Mouse (Mus musculus): ENCODE results near the gene Kcnab2. TPM values are rescaled to one million over a fixed set of nuclear protein-coding genes. Genes with fewer than 3 reads are reported as not detected.
A peak's percentile ranks its signal among the peaks of the same experiment; 100 is the strongest.

Gene Kcnab2
- total and polyA plus RNA-seq, 3 experiments: 82.9 to 118 TPM; not detected in 1

DNA sequence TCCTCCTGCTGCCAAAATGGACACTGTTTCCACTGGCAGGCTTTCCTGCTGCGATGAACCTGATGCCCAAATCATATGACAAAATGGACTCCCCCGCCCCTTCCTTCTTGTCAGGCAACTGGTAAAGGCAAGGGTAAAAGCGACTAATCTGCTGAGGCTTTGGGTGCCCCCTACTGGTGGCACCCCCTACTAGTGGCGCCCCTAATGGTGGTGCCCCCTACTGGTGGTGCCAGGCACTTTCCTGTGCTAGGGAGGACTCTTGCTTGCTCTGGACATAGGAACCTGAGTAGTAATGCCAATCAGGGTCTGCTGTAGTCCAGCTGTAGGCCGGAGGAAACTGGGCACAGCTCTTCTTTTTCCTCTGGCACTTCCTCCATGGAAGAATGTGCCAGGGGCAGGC lies 45.4 kb downstream of the Kcnab2 start:
- TF ChIP-seq ZNF384 (IDR thresholded peaks at IDR 0.05; ENCODE audit: low read depth, low read length) (no peak), GATA1 (IDR thresholded peaks at IDR 0.05; ENCODE audit: low read depth, low read length) (no peak), USF2 (IDR thresholded peaks at IDR 0.05; ENCODE audit: borderline replicate concordance in 1 of 2, insufficient read depth in 1 of 2, low read depth in 1 of 2, low read length in 2 of 2) (no peak), RAD21 (IDR thresholded peaks at IDR 0.05; ENCODE audit: low read depth, low read length) (peak; percentile 12), CTCF (IDR thresholded peaks at IDR 0.05 in 2 of 3, conservative IDR thresholded peaks at IDR 0.05 in 1 of 3; ENCODE audit: control insufficient read depth in 1 of 3, insufficient read depth in 1 of 3, low read depth in 2 of 3, low read length in 3 of 3, poor library complexity in 1 of 3, severe bottlenecking in 1 of 3) (peak in 2 of 3 experiments; percentile 90 to 94; a peak in 5 of 6 replicates), ZC3H11A (IDR thresholded peaks at IDR 0.05; ENCODE audit: low read depth, low read length) (no peak), MAZ (IDR thresholded peaks at IDR 0.05; ENCODE audit: low read depth, low read length) (no peak), MYC (IDR thresholded peaks at IDR 0.05; ENCODE audit: low read depth, low read length) (no peak), HCFC1 (IDR thresholded peaks at IDR 0.05; ENCODE audit: low read depth, low read length) (no peak), RCOR1 (IDR thresholded peaks at IDR 0.05; ENCODE audit: low read depth, low read length) (no peak), NRF1 (IDR thresholded peaks at IDR 0.05; ENCODE audit: insufficient read depth, low read depth, low read length, poor library complexity, severe bottlenecking) (no peak), TCF12 (IDR thresholded peaks at IDR 0.05; ENCODE audit: low read depth, low read length) (no peak), POLR2A (IDR thresholded peaks at IDR 0.05; ENCODE audit: control insufficient read depth in 1 of 2, insufficient read depth in 1 of 2, low read depth in 1 of 2, low read length in 2 of 2, poor library complexity in 1 of 2) (no peak), SMC3 (IDR thresholded peaks at IDR 0.05; ENCODE audit: low read depth, low read length) (peak; percentile 42), POLR2AphosphoS2 (IDR thresholded peaks at IDR 0.05; ENCODE audit: low read length) (no peak), EP300 (IDR thresholded peaks at IDR 0.05; ENCODE audit: low read depth in 1 of 2, low read length in 2 of 2) (no peak), BHLHE40 (IDR thresholded peaks at IDR 0.05; ENCODE audit: borderline replicate concordance, low read depth, low read length) (no peak), E2F4 (IDR thresholded peaks at IDR 0.05; ENCODE audit: borderline replicate concordance, low read depth, low read length) (no peak)
- Histone ChIP-seq H3K4me1 (ENCODE audit: control insufficient read depth in 1 of 2, insufficient read depth in 2 of 2, low read length in 2 of 2) (no peaks in the 10 kb centered on the region), H3K79me2 (ENCODE audit: control insufficient read depth, insufficient read depth, low read length, poor library complexity) (no peaks in the 10 kb centered on the region), H3K9me3 (replicated peaks; ENCODE audit: insufficient read depth, low read length) (no peaks in the 10 kb centered on the region), H3K27ac (ENCODE audit: control insufficient read depth, low read depth, low read length) (no peak overlapping the region), H3K9ac (ENCODE audit: control insufficient read depth, low read depth, low read length, poor library complexity, severe bottlenecking) (no peak overlapping the region), H3K27me3 (ENCODE audit: control insufficient read depth in 1 of 2, insufficient read depth in 2 of 2, low read length in 2 of 2) (no peaks in the 10 kb centered on the region), H3K4me3 (ENCODE audit: control insufficient read depth in 1 of 2, insufficient read depth in 1 of 2, low read depth in 2 of 2, low read length in 2 of 2) (no peak overlapping the region), H3K36me3 (ENCODE audit: control insufficient read depth in 1 of 2, insufficient read depth in 2 of 2, low read length in 2 of 2) (peaks cover 0 to 3% of the 10 kb centered on the region in 2 experiments; a peak in 2 of 4 replicates)
- peak; percentile 58 for DNase-seq (ENCODE audit: low read depth, low spot score)

DNA sequence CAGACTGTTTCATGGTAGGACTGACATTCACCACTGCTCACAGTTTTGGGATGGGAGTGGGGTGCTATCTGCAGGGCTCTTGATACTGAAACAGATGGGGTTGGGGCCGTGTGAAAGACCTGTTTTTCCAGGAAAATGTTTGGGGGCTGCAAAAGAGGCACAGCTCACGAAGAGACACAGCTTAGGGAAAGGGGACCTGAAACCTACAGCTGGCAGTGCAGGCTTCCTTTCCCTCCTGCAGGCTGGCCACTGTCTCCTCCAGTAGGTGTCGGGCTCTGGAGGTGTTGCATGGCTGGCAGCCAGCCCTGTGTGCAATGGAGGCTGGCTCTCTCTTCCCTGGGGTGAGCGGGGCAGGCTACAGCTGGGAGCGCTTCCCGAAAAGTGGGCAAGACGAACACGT lies 49.4 kb downstream of the Kcnab2 start:
- Histone ChIP-seq H3K9ac (ENCODE audit: control insufficient read depth, low read depth, low read length, poor library complexity, severe bottlenecking) (no peak overlapping the region), H3K4me3 (ENCODE audit: control insufficient read depth in 1 of 2, insufficient read depth in 1 of 2, low read depth in 2 of 2, low read length in 2 of 2) (no peak overlapping the region), H3K27me3 (ENCODE audit: control insufficient read depth in 1 of 2, insufficient read depth in 2 of 2, low read length in 2 of 2) (no peaks in the 10 kb centered on the region), H3K4me1 (ENCODE audit: control insufficient read depth in 1 of 2, insufficient read depth in 2 of 2, low read length in 2 of 2) (no peaks in the 10 kb centered on the region), H3K36me3 (ENCODE audit: control insufficient read depth in 1 of 2, insufficient read depth in 2 of 2, low read length in 2 of 2) (peaks cover 0 to 2% of the 10 kb centered on the region in 2 experiments; a peak in 2 of 4 replicates), H3K79me2 (ENCODE audit: control insufficient read depth, insufficient read depth, low read length, poor library complexity) (no peaks in the 10 kb centered on the region), H3K27ac (ENCODE audit: control insufficient read depth, low read depth, low read length) (no peak overlapping the region), H3K9me3 (replicated peaks; ENCODE audit: insufficient read depth, low read length) (no peaks in the 10 kb centered on the region)
- TF ChIP-seq POLR2A (IDR thresholded peaks at IDR 0.05; ENCODE audit: control insufficient read depth in 1 of 2, insufficient read depth in 1 of 2, low read depth in 1 of 2, low read length in 2 of 2, poor library complexity in 1 of 2) (0 out of 4 replicates have a peak, but pooled peaks of 1 of the 2 experiments have one; percentile 1), ZC3H11A (IDR thresholded peaks at IDR 0.05; ENCODE audit: low read depth, low read length) (no peak), SMC3 (IDR thresholded peaks at IDR 0.05; ENCODE audit: low read depth, low read length) (no peak), JUND (IDR thresholded peaks at IDR 0.05; ENCODE audit: low read depth, low read length) (no peak)
- DNase-seq (ENCODE audit: low read depth, low spot score): no peak
